Mouse (Mus musculus) G1E (cell line): ENCODE data around the gene Dennd6b. TPM values are rescaled to one million over a fixed set of nuclear protein-coding genes. Genes with fewer than 3 reads are reported as not detected.

Experiments
- ATAC-seq: 2 replicates; pipeline ENCODE4 v1.8.0; 2016; ENCODE audit warnings: mild to moderate bottlenecking; ENCODE audit not compliant: insufficient number of reproducible peaks, poor library complexity, low FRiP score, severe bottlenecking; ENCODE audit errors: extremely low read depth
- DNase-seq: peaks from one replicate; pipeline ENCODE4 v3.0.0; 2012; ENCODE audit warnings: low spot score
- H3K27me3 ChIP-seq: 2 replicates; pipeline ENCODE4 v1.6.1; 2012; ENCODE audit warnings: mild to moderate bottlenecking, low read length, inconsistent platforms; ENCODE audit not compliant: insufficient read depth
- H3K36me3 ChIP-seq: replicated peaks from 2 replicates; pipeline ENCODE3; 2012; ENCODE audit warnings: mild to moderate bottlenecking, inconsistent platforms
- H3K4me1 ChIP-seq: 2 replicates; pipeline ENCODE4 v1.6.1; 2012; ENCODE audit warnings: low read depth, low read length, inconsistent platforms, mixed read lengths; ENCODE audit not compliant: insufficient read depth
- H3K4me3 ChIP-seq: 2 replicates; pipeline ENCODE4 v1.5.1; 2012; ENCODE audit warnings: low read depth, mild to moderate bottlenecking, inconsistent platforms, low read length, moderate library complexity, mixed read lengths
- H3K9me3 ChIP-seq: replicated peaks from 2 replicates; pipeline ENCODE4 v1.6.1; 2012; ENCODE audit warnings: inconsistent platforms
- CTCF ChIP-seq: IDR thresholded peaks from 2 replicates; pipeline ENCODE4 v1.5.1; 2012; ENCODE audit warnings: low read depth, low read length, inconsistent platforms, mixed read lengths
- GATA1 ChIP-seq: IDR thresholded peaks from 2 replicates; pipeline ENCODE4 v1.6.1; 2012; ENCODE audit warnings: borderline replicate concordance, low read length, inconsistent platforms, mixed read lengths
- GATA2 ChIP-seq: IDR thresholded peaks from 2 replicates; pipeline ENCODE4 v1.6.1; 2012; ENCODE audit warnings: low read depth, low read length, inconsistent platforms, borderline replicate concordance
- POLR2AphosphoS5 ChIP-seq: IDR thresholded peaks from 2 replicates; pipeline ENCODE4 v1.6.1; 2012; ENCODE audit warnings: low read depth, low read length, inconsistent platforms; ENCODE audit not compliant: insufficient replicate concordance
- TAL1 ChIP-seq: conservative IDR thresholded peaks from 2 replicates; pipeline ENCODE4 v1.6.1; 2012; ENCODE audit warnings: low read depth, low read length, inconsistent platforms, mixed read lengths
- polyA plus RNA-seq: library from polyadenylated mRNA; stranded (reverse); fragments of >175 nt; gene quantifications from 2 replicates; pipeline ENCODE4 v1.2.3, GENCODE M21; 2012
- total RNA-seq, 2 experiments: library from RNA; stranded (forward) in 1 of 2; stranded (reverse) in 1 of 2; fragments of 200-1000 nt in 1 of 2; fragments of >200 nt in 1 of 2; fragmentation: Nextera tagmentation in 1 of 2; gene quantifications; 2 replicates each; pipeline ENCODE4 v1.2.3; 2014 to 2017

The Dennd6b gene
- total and polyA plus RNA-seq, 3 experiments: 1.8 to 7.3 (median 4.0) TPM

- peaks cover 7% of the 10 kb centered on the region for H3K9me3 ChIP-seq
- peaks cover 24% of the 10 kb centered on the region for H3K36me3 ChIP-seq
- DNase-seq: no peak
- no peak overlapping the region for H3K4me3 ChIP-seq
- TF ChIP-seq POLR2AphosphoS5 (no peak), CTCF (no peak), GATA1 (no peak), TAL1 (no peak), GATA2 (no peak)
- ATAC-seq: no peak
- peaks cover 14% of the 10 kb centered on the region; the same call in 1 of the 2 replicates for H3K27me3 ChIP-seq
- H3K4me1 ChIP-seq: peaks cover 45% of the 10 kb centered on the region
These were observed 14.6 kb downstream of the Dennd6b start for GRCm38 (mm10) chr15:89181561-89182270.

DNA sequence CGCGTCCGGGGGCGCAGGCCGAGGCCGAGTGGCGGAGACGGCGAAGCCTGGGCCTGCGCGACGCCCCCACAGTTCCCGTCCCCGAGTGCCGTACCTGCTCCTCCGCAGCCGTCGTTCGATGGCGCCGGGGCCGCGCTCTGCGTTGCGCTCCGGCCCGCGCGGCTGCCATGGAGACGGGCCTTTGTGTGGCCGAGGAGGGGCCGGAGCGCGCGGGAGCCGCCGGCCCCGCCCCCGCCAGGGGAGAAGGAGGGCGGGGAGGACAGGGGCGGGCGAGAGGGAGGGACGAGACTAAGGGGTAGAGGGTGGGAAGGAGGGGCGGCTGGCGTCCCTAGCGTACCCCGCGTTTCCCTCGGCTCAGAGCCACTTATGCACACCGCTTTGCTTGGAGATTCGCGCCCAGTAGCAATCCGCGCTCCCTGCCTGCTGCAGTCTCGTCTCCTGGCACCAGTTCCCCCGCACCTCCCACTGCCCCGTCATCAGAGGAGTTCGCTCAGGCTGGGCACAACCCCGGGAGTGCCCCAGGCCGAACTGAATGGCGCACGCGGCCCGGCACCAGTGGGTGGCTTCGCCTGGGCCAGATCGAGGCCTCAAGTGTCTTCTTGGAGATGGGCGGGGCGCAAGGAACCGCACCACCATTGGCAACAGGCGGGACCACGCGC lies 15.6 kb downstream of the Dennd6b start, which contains the start of gene Plxnb2:
TSS of gene Plxnb2 (minus strand) at position 218 of the 659 bp plus-strand sequence.
- H3K4me1 ChIP-seq: peaks cover 47% of the 10 kb centered on the region
- peaks cover 16% of the 10 kb centered on the region; the same call in 1 of the 2 replicates for H3K27me3 ChIP-seq
- H3K9me3 ChIP-seq: peaks cover 7% of the 10 kb centered on the region
- ATAC-seq: no peak
- H3K36me3 ChIP-seq: peaks cover 14% of the 10 kb centered on the region
- DNase-seq: no peak
- H3K4me3 ChIP-seq: peak within 1 kb of the TSS; percentile 72
- TF ChIP-seq TAL1 (no peak), GATA1 (no peak)

- H3K4me3 ChIP-seq: peak overlapping the region; percentile 72
- H3K36me3 ChIP-seq: peaks cover 8% of the 10 kb centered on the region
- H3K4me1 ChIP-seq: peaks cover 47% of the 10 kb centered on the region
- peaks cover 20% of the 10 kb centered on the region for H3K27me3 ChIP-seq
- TF ChIP-seq TAL1: no peak
- no peak for TF ChIP-seq GATA1
- TF ChIP-seq GATA2: no peak
- TF ChIP-seq POLR2AphosphoS5: no peak
- no peak for TF ChIP-seq CTCF
- H3K9me3 ChIP-seq: peaks cover 7% of the 10 kb centered on the region
- DNase-seq: no peak
- no peak for ATAC-seq
These were observed 16.2 kb downstream of the Dennd6b start for GRCm38 (mm10) chr15:89180081-89180541.

GRCm38 (mm10) chr15:89179630-89179964 lies 16.7 kb downstream of the Dennd6b start:
- peaks cover 25% of the 10 kb centered on the region for H3K27me3 ChIP-seq
- TF ChIP-seq POLR2AphosphoS5 (no peak), GATA1 (no peak), TAL1 (no peak), GATA2 (no peak), CTCF (no peak)
- DNase-seq (no peak), ATAC-seq (no peak)
- peaks cover 47% of the 10 kb centered on the region for H3K4me1 ChIP-seq
- peaks cover 7% of the 10 kb centered on the region for H3K9me3 ChIP-seq
- peak overlapping the region; percentile 72; the same call in 1 of the 2 replicates for H3K4me3 ChIP-seq
- H3K36me3 ChIP-seq: peaks cover 3% of the 10 kb centered on the region

DNA sequence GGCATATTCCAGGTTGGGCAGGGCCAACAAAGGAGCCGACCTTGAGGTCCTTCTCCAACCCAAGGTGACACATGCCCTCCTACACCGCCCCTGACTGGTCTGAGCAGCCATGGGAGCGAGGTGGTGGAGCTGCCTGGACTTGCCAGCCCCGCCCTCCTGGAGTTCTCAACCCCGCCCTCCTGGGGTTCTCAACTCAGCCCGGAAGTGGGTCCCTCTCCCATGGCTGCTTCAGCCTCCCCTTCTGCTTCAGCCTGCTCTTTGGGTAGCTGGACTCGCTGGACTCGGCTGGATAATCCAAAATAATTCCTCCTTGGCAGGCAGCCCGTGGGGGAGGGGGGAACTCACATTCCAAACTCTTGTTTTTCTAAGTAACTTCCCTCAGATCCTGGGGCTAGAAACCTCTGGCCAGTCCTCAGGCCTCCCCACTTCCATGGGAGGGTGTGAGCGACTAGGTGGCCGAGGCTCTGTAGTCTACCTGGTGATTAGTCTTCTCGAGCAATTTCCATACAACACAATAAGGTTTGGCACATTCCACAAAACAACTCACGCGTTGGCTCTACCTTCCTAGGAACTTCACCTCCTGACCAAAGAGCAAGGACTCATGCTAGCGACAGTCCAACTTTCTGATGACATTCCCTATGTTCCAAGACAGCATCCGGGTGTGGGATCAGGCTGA lies 17.2 kb downstream of the Dennd6b start:
- ATAC-seq (peak; percentile 80), DNase-seq (peak; percentile 93)
- peaks cover 48% of the 10 kb centered on the region for H3K4me1 ChIP-seq
- H3K4me3 ChIP-seq: peak overlapping the region; percentile 41; the same call in 1 of the 2 replicates
- H3K9me3 ChIP-seq: peaks cover 7% of the 10 kb centered on the region
- peaks cover 28% of the 10 kb centered on the region for H3K27me3 ChIP-seq
- no peak for TF ChIP-seq CTCF
- no peak for TF ChIP-seq GATA1
- no peak for TF ChIP-seq TAL1
- no peak for TF ChIP-seq GATA2
- TF ChIP-seq POLR2AphosphoS5: no peak
- H3K36me3 ChIP-seq: no peaks in the 10 kb centered on the region

DNA sequence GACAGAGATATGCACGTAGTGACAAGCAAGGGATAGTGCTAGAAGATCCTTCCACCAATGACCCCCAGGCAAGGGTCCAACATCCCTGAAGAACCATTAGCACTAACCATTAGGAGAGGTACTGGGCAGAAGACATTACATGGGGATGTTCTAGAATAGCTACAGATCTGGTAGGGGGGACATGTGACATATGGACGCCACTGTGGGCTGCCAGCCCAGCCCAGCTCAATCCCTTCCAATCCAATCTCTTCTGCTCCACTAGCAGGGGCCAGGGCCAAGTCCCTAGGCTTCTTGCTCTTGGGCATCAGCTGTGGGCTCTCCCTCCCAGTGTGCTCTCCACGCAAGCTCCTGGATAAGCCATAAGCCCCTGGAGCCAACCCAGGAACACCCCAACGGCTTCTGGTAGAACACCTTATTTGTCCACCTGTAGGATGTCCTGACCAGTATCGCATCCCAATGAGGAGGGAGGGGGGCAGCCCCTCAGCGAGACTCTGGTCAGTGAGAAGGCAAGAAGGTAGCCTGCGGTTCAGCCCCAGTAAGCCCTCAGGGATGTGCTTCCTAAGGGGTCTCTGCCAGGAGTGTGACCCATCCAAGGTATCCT lies 17.9 kb downstream of the Dennd6b start:
- DNase-seq: no peak
- TF ChIP-seq TAL1 (no peak), POLR2AphosphoS5 (no peak), GATA1 (no peak), CTCF (no peak), GATA2 (no peak)
- Histone ChIP-seq H3K4me3 (peak overlapping the region; percentile 41; the same call in 1 of the 2 replicates), H3K27me3 (peaks cover 35% of the 10 kb centered on the region), H3K9me3 (peaks cover 7% of the 10 kb centered on the region), H3K4me1 (peaks cover 55% of the 10 kb centered on the region), H3K36me3 (no peaks in the 10 kb centered on the region)
- no peak for ATAC-seq
